Mouse (Mus musculus): ENCODE data around the gene Nbeal2.

GRCm38 (mm10) chr9:110685591-110685990, 31.6 kb upstream of the Nbeal2 start:
- TF ChIP-seq CTCF (IDR thresholded peaks at IDR 0.05; ENCODE audit: low read depth, low read length) (no peak), POLR2A (IDR thresholded peaks at IDR 0.05; ENCODE audit: extremely low read depth, insufficient read depth, low read length) (no peak)
